Mouse (Mus musculus) liver, embryonic 14.5 days (tissue): ENCODE results near the gene Pitpnm1. TPM values are rescaled to one million over a fixed set of nuclear protein-coding genes. Genes with fewer than 3 reads are reported as not detected.

Experiments used
- ATAC-seq: fragments of 200-750 bp; cut with Nextera tagmentation; 2 replicates; pipeline ENCODE4 v1.8.0; 2017; ENCODE audit warnings: moderate number of reproducible peaks, mild to moderate bottlenecking, moderate library complexity; ENCODE audit not compliant: insufficient read depth
- DNase-seq, 3 experiments: peaks; one replicate each; pipeline ENCODE4 v3.0.0-alpha.2; 2012 to 2013; ENCODE audit warnings: low read depth in 3 of 3, low spot score in 3 of 3
- H3K27ac ChIP-seq: fragments of 300-500 bp; sonication (generic); 2 replicates; pipeline ENCODE4 v1.5.1; 2014; ENCODE audit warnings: moderate library complexity, mild to moderate bottlenecking, control low read depth, inconsistent platforms
- H3K27me3 ChIP-seq: fragments of 300-500 bp; sonication (generic); 2 replicates; pipeline ENCODE4 v1.6.1; 2014; ENCODE audit warnings: mild to moderate bottlenecking, low read length, moderate library complexity; ENCODE audit not compliant: control insufficient read depth, insufficient read depth
- H3K36me3 ChIP-seq: fragments of 300-500 bp; sonication (generic); replicated peaks from 2 replicates; pipeline ENCODE4 v1.6.1; 2014; ENCODE audit warnings: low read depth; ENCODE audit not compliant: control insufficient read depth, insufficient read depth
- H3K4me1 ChIP-seq, 2 experiments: fragments of 200-500 bp in 1 of 2; fragments of 300-500 bp in 1 of 2; sonication (generic) in 1 of 2; replicated peaks; 2 replicates each; pipeline ENCODE4 v1.6.1; 2012 to 2014; ENCODE audit warnings: antibody characterized with exemption in 1 of 2, inconsistent platforms in 1 of 2, low read length in 1 of 2; ENCODE audit not compliant: control insufficient read depth in 2 of 2, insufficient read depth in 2 of 2
- H3K4me2 ChIP-seq: fragments of 300-500 bp; sonication (generic); 2 replicates; pipeline ENCODE4 v1.6.1; 2014; ENCODE audit warnings: low read depth, mild to moderate bottlenecking, control low read depth, moderate library complexity
- H3K4me3 ChIP-seq, 2 experiments: fragments of 200-500 bp in 1 of 2; fragments of 300-500 bp in 1 of 2; sonication (generic) in 1 of 2; 2 replicates each; pipeline ENCODE4 v1.5.1; 2012 to 2014; ENCODE audit warnings: low read depth in 2 of 2, low read length in 2 of 2, mild to moderate bottlenecking in 2 of 2, control low read depth in 1 of 2, inconsistent platforms in 1 of 2, moderate library complexity in 1 of 2; ENCODE audit not compliant: insufficient read depth in 1 of 2
- H3K9ac ChIP-seq: fragments of 300-500 bp; sonication (generic); replicated peaks from 2 replicates; pipeline ENCODE4 v1.6.1; 2014; ENCODE audit warnings: mild to moderate bottlenecking, control low read depth, moderate library complexity
- H3K9me3 ChIP-seq: fragments of 300-500 bp; sonication (generic); 2 replicates; pipeline ENCODE4 v1.6.1; 2016; ENCODE audit warnings: low read length, mixed read lengths; ENCODE audit not compliant: control insufficient read depth
- CTCF ChIP-seq: IDR thresholded peaks from 2 replicates; pipeline ENCODE4 v1.5.1; 2016; ENCODE audit warnings: antibody characterized with exemption, low read depth, control low read depth
- EP300 ChIP-seq: IDR thresholded peaks from 2 replicates; pipeline ENCODE4 v1.6.1; 2016; ENCODE audit warnings: antibody characterized with exemption, low read depth
- WGBS: fragments of 180-500 bp; shearing (Covaris S2); extraction: QIAGEN DNeasy Blood & Tissue Kit; methylation state at CpG from one replicate; pipeline ENCODE4 v1.1.7; 2014; ENCODE audit not compliant: insufficient replicate concordance; 5-methylcytosine and 5-hydroxymethylcytosine counted together
- polyA plus RNA-seq, 2 experiments: library from polyadenylated mRNA; depleted of rRNA in 1 of 2; stranded (reverse) in 1 of 2; unstranded in 1 of 2; fragments of >200 nt; fragmentation: Nextera tagmentation in 1 of 2; extraction: Ambion mirVana in 1 of 2; gene quantifications; 2 replicates each; pipeline versions ENCODE4 v1.2.1 to v1.2.3; 2012 to 2014

The Pitpnm1 gene
- polyA plus RNA-seq, 2 experiments: 3.4 to 7.1 TPM

- Histone ChIP-seq H3K4me3 (no peak overlapping the region), H3K9me3 (no peaks in the 10 kb centered on the region), H3K4me1 (peaks cover 9 to 13% of the 10 kb centered on the region in 2 experiments; a peak in 3 of 4 replicates), H3K4me2 (no peak overlapping the region), H3K27ac (no peak overlapping the region), H3K9ac (no peak overlapping the region), H3K27me3 (no peaks in the 10 kb centered on the region), H3K36me3 (peaks cover 16% of the 10 kb centered on the region; the same call in 1 of the 2 replicates)
- WGBS: 82% methylated on average over 10 of the region's 10 CpGs
- ATAC-seq (no peak), DNase-seq (no peak)
- TF ChIP-seq EP300: no peak
- TF ChIP-seq CTCF: no peak
These were observed 14.8 kb downstream of the Pitpnm1 start for GRCm38 (mm10) chr19:4114551-4114950.

GRCm38 (mm10) chr19:4115144-4115543, 15.3 kb downstream of the Pitpnm1 start:
- Histone ChIP-seq H3K4me3 (no peak overlapping the region), H3K9me3 (no peaks in the 10 kb centered on the region), H3K4me1 (peaks cover 9 to 13% of the 10 kb centered on the region in 2 experiments), H3K36me3 (peaks cover 16% of the 10 kb centered on the region; the same call in 1 of the 2 replicates), H3K4me2 (no peak overlapping the region), H3K9ac (no peak overlapping the region), H3K27me3 (no peaks in the 10 kb centered on the region), H3K27ac (no peak overlapping the region)
- DNase-seq: no peak
- TF ChIP-seq CTCF: no peak
- no peak for TF ChIP-seq EP300
- 88% methylated on average over 10 of the region's 10 CpGs for WGBS
- ATAC-seq: no peak

- Histone ChIP-seq H3K27me3 (no peaks in the 10 kb centered on the region), H3K4me3 (no peak overlapping the region), H3K4me2 (no peak overlapping the region), H3K9ac (no peak overlapping the region), H3K36me3 (peaks cover 16% of the 10 kb centered on the region; the same call in 1 of the 2 replicates), H3K9me3 (no peaks in the 10 kb centered on the region), H3K27ac (no peak overlapping the region), H3K4me1 (peaks cover 16 to 19% of the 10 kb centered on the region in 2 experiments)
- WGBS: 78% methylated on average over 11 of the region's 11 CpGs
- ATAC-seq (no peak), DNase-seq (no peak)
- TF ChIP-seq CTCF (no peak), EP300 (no peak)
These were observed 16.0 kb downstream of the Pitpnm1 start for GRCm38 (mm10) chr19:4115816-4116215.

DNA sequence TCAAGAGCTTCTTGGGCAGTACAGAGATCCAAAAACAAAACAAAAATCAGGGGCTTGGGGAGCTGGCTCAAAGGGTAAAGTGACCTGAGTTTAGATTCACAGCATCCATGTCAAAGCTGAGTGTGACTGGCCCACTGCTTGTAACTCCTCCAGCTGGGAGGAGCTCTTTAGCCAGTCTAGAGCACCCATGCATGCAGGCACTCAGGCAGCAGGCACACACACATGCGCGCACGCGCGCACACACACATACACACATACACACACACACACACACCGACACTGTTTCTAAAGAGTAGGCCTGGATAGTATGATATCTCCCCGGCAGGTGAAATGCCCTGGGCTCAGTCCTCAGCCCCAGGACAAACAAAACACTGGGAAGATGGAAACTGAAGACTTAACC, 17.2 kb downstream of the Pitpnm1 start:
- Histone ChIP-seq H3K9ac (no peak overlapping the region), H3K36me3 (peaks cover 16% of the 10 kb centered on the region; the same call in 1 of the 2 replicates), H3K27me3 (no peaks in the 10 kb centered on the region), H3K4me3 (no peak overlapping the region), H3K9me3 (no peaks in the 10 kb centered on the region), H3K27ac (no peak overlapping the region), H3K4me2 (no peak overlapping the region), H3K4me1 (peaks cover 26% of the 10 kb centered on the region in 2 experiments)
- DNase-seq (no peak), ATAC-seq (no peak)
- TF ChIP-seq EP300 (no peak), CTCF (no peak)
- WGBS: 93% methylated on average over 7 of the region's 7 CpGs

DNA sequence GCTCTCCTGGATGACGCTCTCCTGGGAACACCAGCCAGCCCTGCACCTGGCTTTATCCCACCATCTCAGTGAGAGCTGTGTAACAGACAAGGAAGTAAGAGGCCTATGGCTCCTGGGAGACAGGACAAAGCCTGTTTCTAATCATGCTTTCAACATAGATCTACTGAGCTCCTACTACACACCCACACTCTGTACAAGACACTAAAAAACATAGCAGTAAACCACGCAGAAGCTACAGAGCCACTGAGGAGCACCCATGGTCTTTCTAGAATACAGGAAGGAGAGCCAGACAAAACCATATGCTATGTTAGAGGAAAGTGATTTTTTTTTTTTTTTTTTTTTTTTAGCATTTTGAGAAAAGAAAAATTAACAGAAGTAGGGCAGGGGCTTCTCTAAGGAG, 18.6 kb downstream of the Pitpnm1 start:
- Histone ChIP-seq H3K36me3 (peaks cover 16% of the 10 kb centered on the region; the same call in 1 of the 2 replicates), H3K27ac (no peak overlapping the region), H3K27me3 (no peaks in the 10 kb centered on the region), H3K9me3 (no peaks in the 10 kb centered on the region), H3K4me2 (no peak overlapping the region), H3K9ac (no peak overlapping the region), H3K4me3 (no peak overlapping the region), H3K4me1 (peaks cover 29 to 38% of the 10 kb centered on the region in 2 experiments)
- DNase-seq (no peak), ATAC-seq (no peak)
- WGBS: 88% methylated on average over 2 of the region's 2 CpGs
- no peak for TF ChIP-seq EP300
- no peak for TF ChIP-seq CTCF
